Mouse (Mus musculus) ovary, adult 18-20 months (tissue): Measurements from ENCODE around the gene Enox1.

Experiments used
- DNase-seq: peaks from one replicate; pipeline ENCODE4 v3.0.0; 2022; ENCODE audit warnings: low spot score, mixed read lengths

The Enox1 gene

GRCm38 (mm10) chr14:77682888-77683555 is 526.5 kb downstream of the Enox1 start:
- DNase-seq: no peak

GRCm38 (mm10) chr14:77689816-77690215 is 533.3 kb downstream of the Enox1 start:
- no peak for DNase-seq

- DNase-seq: no peak
Measured at GRCm38 (mm10) chr14:77705006-77705405, 548.4 kb downstream of the Enox1 start.

GRCm38 (mm10) chr14:77706511-77707246 is 550.1 kb downstream of the Enox1 start:
- DNase-seq: no peak

GRCm38 (mm10) chr14:77707279-77707678 is 550.7 kb downstream of the Enox1 start:
- no peak for DNase-seq

- no peak for DNase-seq
Measured at GRCm38 (mm10) chr14:77708354-77709150, 552.0 kb downstream of the Enox1 start.

- DNase-seq: no peak
Measured at GRCm38 (mm10) chr14:77714931-77715535, 558.5 kb downstream of the Enox1 start.

GRCm38 (mm10) chr14:77716981-77717380 is 560.4 kb downstream of the Enox1 start:
- no peak for DNase-seq

- DNase-seq: peak; percentile 32
Measured at GRCm38 (mm10) chr14:77718814-77719213, 562.3 kb downstream of the Enox1 start.

GRCm38 (mm10) chr14:77738056-77738455 is 581.5 kb downstream of the Enox1 start:
- DNase-seq: no peak

GRCm38 (mm10) chr14:77738751-77739365 is 582.3 kb downstream of the Enox1 start:
- DNase-seq: no peak

GRCm38 (mm10) chr14:77739376-77739775 is 582.8 kb downstream of the Enox1 start:
- DNase-seq: no peak

- DNase-seq: no peak
Measured at GRCm38 (mm10) chr14:77744638-77745240, 588.2 kb downstream of the Enox1 start.

GRCm38 (mm10) chr14:77748920-77749319 is 592.4 kb downstream of the Enox1 start:
- no peak for DNase-seq
